Mouse (Mus musculus) forebrain, embryonic 16.5 days (tissue): ENCODE results near the gene Gstm1. TPM values are rescaled to one million over a fixed set of nuclear protein-coding genes. Genes with fewer than 3 reads are reported as not detected.
"Not testable (repeated sequence)": the region's sequence is repeated elsewhere in the genome, so short reads cannot be mapped to it uniquely, and the experiment has no call there.

Experiments
- ATAC-seq: fragments of 200-750 bp; cut with Nextera tagmentation; 2 replicates; pipeline ENCODE4 v1.8.0; 2017; ENCODE audit warnings: mild to moderate bottlenecking, moderate library complexity
- H3K27ac ChIP-seq: fragments of 300-500 bp; sonication (generic); 2 replicates; pipeline ENCODE4 v1.5.1; 2014; ENCODE audit warnings: low read length, control low read depth
- H3K27me3 ChIP-seq: fragments of 300-500 bp; sonication (generic); replicated peaks from 2 replicates; pipeline ENCODE4 v1.6.1; 2014; ENCODE audit warnings: low read length; ENCODE audit not compliant: control insufficient read depth, insufficient read depth
- H3K36me3 ChIP-seq: fragments of 300-500 bp; sonication (generic); 2 replicates; pipeline ENCODE4 v1.6.1; 2014; ENCODE audit not compliant: control insufficient read depth, insufficient read depth
- H3K4me1 ChIP-seq: fragments of 300-500 bp; sonication (generic); replicated peaks from 2 replicates; pipeline ENCODE4 v1.6.1; 2014; ENCODE audit warnings: low read length; ENCODE audit not compliant: control insufficient read depth, insufficient read depth
- H3K4me2 ChIP-seq: fragments of 300-500 bp; sonication (generic); 2 replicates; pipeline ENCODE4 v1.6.1; 2014; ENCODE audit warnings: mild to moderate bottlenecking, low read length, control low read depth
- H3K4me3 ChIP-seq: fragments of 300-500 bp; sonication (generic); replicated peaks from 2 replicates; pipeline ENCODE4 v1.5.1; 2014; ENCODE audit warnings: mild to moderate bottlenecking, low read length, control low read depth
- H3K9ac ChIP-seq: fragments of 300-500 bp; sonication (generic); replicated peaks from 2 replicates; pipeline ENCODE4 v1.6.1; 2014; ENCODE audit warnings: low read depth, low read length, control low read depth
- H3K9me3 ChIP-seq: fragments of 300-500 bp; sonication (generic); 2 replicates; pipeline ENCODE4 v1.6.1; 2016; ENCODE audit warnings: low read length; ENCODE audit not compliant: control insufficient read depth
- WGBS: fragments of 180-500 bp; shearing (Covaris S2); extraction: QIAGEN DNeasy Blood & Tissue Kit; methylation state at CpG from one replicate; pipeline ENCODE4 v1.1.7; 2014; 5-methylcytosine and 5-hydroxymethylcytosine counted together
- polyA plus RNA-seq: library from polyadenylated mRNA; unstranded; fragments of >200 nt; fragmentation: Nextera tagmentation; extraction: Ambion mirVana; gene quantifications from 2 replicates; pipeline ENCODE4 v1.2.1, GENCODE M21; 2015

Gstm1 gene
- polyA plus RNA-seq, 1 experiment from 2014 or later = 67.2 TPM

DNA sequence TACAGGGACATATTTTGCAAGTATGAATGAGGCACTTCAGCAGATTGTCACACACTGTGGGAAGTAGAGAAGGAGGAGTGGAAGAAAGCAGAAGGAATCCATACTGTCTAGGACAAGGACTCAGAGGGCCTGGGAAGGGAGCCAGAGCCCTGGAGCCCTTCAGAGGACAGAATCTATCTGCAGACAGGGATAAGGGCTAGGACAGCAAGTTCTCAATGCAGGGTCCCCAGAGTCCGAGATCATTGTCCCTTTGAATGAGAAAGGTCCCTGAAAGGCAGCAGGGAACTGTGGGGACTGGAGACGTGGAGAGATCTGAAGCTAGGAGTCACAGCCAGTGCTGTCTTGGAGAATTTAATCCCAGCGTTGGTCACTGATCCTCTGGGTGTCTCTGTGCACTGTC, 1.5 kb upstream of the Gstm1 start:
- not testable (repeated sequence) for H3K4me2 ChIP-seq, H3K27me3 ChIP-seq, H3K27ac ChIP-seq, ATAC-seq, H3K4me1 ChIP-seq, H3K36me3 ChIP-seq, H3K9ac ChIP-seq, H3K9me3 ChIP-seq, H3K4me3 ChIP-seq
- WGBS = 65% methylated on average over 3 of the region's 3 CpGs

- H3K9me3 ChIP-seq = no peaks in the 10 kb centered on the region
- no peaks in the 10 kb centered on the region for H3K27me3 ChIP-seq
- peak overlapping the region; percentile 45 for H3K4me3 ChIP-seq
- 24% methylated on average over 14 of the region's 14 CpGs for WGBS
- H3K36me3 ChIP-seq = no peaks in the 10 kb centered on the region
- H3K9ac ChIP-seq = peak overlapping the region; percentile 48
- ATAC-seq = no peak
- peak overlapping the region; percentile 72 for H3K4me2 ChIP-seq
- peaks cover 10% of the 10 kb centered on the region for H3K4me1 ChIP-seq
- H3K27ac ChIP-seq = no peak overlapping the region
Observed at GRCm38 (mm10) chr3:108018190-108018820, 532 bp upstream of the Gstm1 start.

- not testable (repeated sequence) for ATAC-seq, H3K9ac ChIP-seq, H3K9me3 ChIP-seq, H3K27ac ChIP-seq, H3K36me3 ChIP-seq, H3K4me3 ChIP-seq, H3K4me2 ChIP-seq, H3K27me3 ChIP-seq
- H3K4me1 ChIP-seq = peaks cover 13% of the 10 kb centered on the region
- WGBS = 83% methylated on average over 5 of the region's 5 CpGs
Observed at GRCm38 (mm10) chr3:108016468-108016867, 1.3 kb downstream of the Gstm1 start.

DNA sequence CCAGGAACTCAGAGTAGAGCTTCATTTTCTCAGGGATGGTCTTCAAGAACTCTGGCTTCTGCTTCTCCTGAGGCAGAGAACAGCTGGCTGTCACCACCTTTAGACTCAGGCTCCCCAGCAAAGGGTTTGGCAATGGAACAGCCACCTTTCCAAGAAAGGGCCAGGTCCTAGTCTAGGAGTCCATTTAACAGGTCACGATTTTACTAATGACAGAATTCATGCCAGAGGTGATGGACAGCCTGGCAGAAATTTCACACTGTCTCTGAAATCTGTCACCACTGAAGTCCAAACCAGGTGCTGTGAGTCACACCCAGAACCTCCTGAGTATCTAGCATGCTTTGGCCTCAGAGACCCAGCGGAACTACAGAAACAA, 2.8 kb downstream of the Gstm1 start:
- ATAC-seq = no peak
- no peak overlapping the region for H3K27ac ChIP-seq
- no peak overlapping the region for H3K4me2 ChIP-seq
- H3K4me3 ChIP-seq = no peak overlapping the region
- no peaks in the 10 kb centered on the region for H3K9me3 ChIP-seq
- no peaks in the 10 kb centered on the region for H3K27me3 ChIP-seq
- no peak overlapping the region for H3K9ac ChIP-seq
- 96% methylated on average over 2 of the region's 2 CpGs for WGBS
- peaks cover 13% of the 10 kb centered on the region for H3K4me1 ChIP-seq
- H3K36me3 ChIP-seq = no peaks in the 10 kb centered on the region

- ATAC-seq = no peak
Observed at GRCm38 (mm10) chr3:108014098-108014973, 3.4 kb downstream of the Gstm1 start.

DNA sequence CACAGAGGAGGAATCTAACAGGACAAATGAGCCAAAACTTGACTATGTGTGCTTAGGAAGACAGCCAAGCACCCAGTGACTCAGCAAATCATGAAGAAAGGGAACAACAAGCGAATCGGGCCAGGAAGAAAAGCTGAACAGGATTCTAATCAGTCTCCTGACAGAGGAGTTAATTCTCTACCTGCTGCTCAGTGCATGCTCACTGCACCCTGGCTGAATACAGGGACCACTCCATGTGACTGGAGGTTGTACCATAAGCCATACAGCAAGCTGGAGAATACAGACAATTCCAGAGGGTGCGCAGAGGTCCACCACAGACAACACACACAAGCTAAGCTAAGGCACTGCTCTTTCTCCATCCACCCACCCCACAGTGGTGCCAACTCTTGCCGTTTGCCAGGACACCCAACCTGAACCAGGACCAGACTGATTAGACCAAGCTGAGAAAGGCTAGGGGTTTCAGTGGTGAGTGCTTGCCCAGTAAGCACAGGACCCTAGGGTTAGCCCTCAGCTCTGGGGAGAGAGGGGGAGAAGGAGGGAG, 4.4 kb downstream of the Gstm1 start:
- Histone ChIP-seq H3K9me3 (no peaks in the 10 kb centered on the region), H3K9ac (no peak overlapping the region), H3K36me3 (no peaks in the 10 kb centered on the region), H3K4me1 (peaks cover 10% of the 10 kb centered on the region), H3K4me3 (no peak overlapping the region), H3K27me3 (no peaks in the 10 kb centered on the region), H3K4me2 (no peak overlapping the region), H3K27ac (no peak overlapping the region)
- WGBS = 59% methylated on average over 4 of the region's 4 CpGs
- ATAC-seq = no peak

More at GRCm38 (mm10) chr3:108014098-108014973, 3.4 kb downstream of the Gstm1 start:
- H3K9me3 ChIP-seq = no peaks in the 10 kb centered on the region
- H3K27me3 ChIP-seq = no peaks in the 10 kb centered on the region
- WGBS = 90% methylated on average over 7 of the region's 8 CpGs
- H3K9ac ChIP-seq = no peak overlapping the region
- H3K4me2 ChIP-seq = no peak overlapping the region
- H3K4me3 ChIP-seq = no peak overlapping the region
- peaks cover 13% of the 10 kb centered on the region for H3K4me1 ChIP-seq
- H3K36me3 ChIP-seq = no peaks in the 10 kb centered on the region
- no peak overlapping the region for H3K27ac ChIP-seq

DNA sequence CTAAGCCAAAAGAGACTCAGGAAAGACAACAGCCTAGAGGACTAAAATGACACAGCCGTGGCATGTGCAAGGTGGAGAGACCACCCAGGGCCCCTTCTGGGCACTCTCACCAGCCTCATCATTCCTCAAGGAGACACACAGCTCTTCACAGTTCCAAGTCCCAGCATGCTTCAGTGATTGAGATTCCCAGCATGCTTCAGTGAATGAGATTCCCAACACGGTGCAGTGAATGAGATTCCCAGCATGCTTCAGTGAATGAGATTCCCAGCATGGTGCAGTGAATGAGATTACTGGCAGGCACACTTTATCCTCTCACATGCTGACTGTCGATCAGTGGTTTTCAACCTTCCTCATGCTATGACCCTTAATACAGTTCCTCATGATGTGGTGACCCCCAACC, 6.2 kb downstream of the Gstm1 start:
- H3K4me1 ChIP-seq = peaks cover 4% of the 10 kb centered on the region; the same call in 1 of the 2 replicates
- H3K4me2 ChIP-seq = no peak overlapping the region
- H3K9ac ChIP-seq = no peak overlapping the region
- peak; percentile 40 for ATAC-seq
- 25% methylated on average over 3 of the region's 3 CpGs for WGBS
- no peaks in the 10 kb centered on the region for H3K9me3 ChIP-seq
- no peaks in the 10 kb centered on the region for H3K36me3 ChIP-seq
- H3K27me3 ChIP-seq = no peaks in the 10 kb centered on the region
- H3K27ac ChIP-seq = no peak overlapping the region
- H3K4me3 ChIP-seq = no peak overlapping the region

GRCm38 (mm10) chr3:108010286-108010685, 7.5 kb downstream of the Gstm1 start:
- 0 out of 2 replicates have a peak, but pooled peaks have one; percentile 52 for ATAC-seq
- no peak overlapping the region for H3K4me3 ChIP-seq
- H3K27me3 ChIP-seq = no peaks in the 10 kb centered on the region
- H3K4me1 ChIP-seq = peaks cover 4% of the 10 kb centered on the region; the same call in 1 of the 2 replicates
- no peaks in the 10 kb centered on the region for H3K9me3 ChIP-seq
- H3K9ac ChIP-seq = no peak overlapping the region
- H3K27ac ChIP-seq = no peak overlapping the region
- 63% methylated on average over 2 of the region's 2 CpGs for WGBS
- no peaks in the 10 kb centered on the region for H3K36me3 ChIP-seq
- no peak overlapping the region for H3K4me2 ChIP-seq

GRCm38 (mm10) chr3:108002021-108002420, 15.8 kb downstream of the Gstm1 start:
- Histone ChIP-seq H3K27ac (no peak overlapping the region), H3K9me3 (no peaks in the 10 kb centered on the region), H3K4me1 (no peaks in the 10 kb centered on the region), H3K27me3 (no peaks in the 10 kb centered on the region), H3K9ac (no peak overlapping the region), H3K4me3 (no peak overlapping the region), H3K4me2 (no peak overlapping the region), H3K36me3 (no peaks in the 10 kb centered on the region)
- 88% methylated on average over 8 of the region's 8 CpGs for WGBS
- no peak for ATAC-seq
